Mouse (Mus musculus): ENCODE measurements around the gene Bglap.
"Not testable (repeated sequence)": the region's sequence is repeated elsewhere in the genome, so short reads cannot be mapped to it uniquely, and the experiment has no call there.

The Bglap gene

DNA sequence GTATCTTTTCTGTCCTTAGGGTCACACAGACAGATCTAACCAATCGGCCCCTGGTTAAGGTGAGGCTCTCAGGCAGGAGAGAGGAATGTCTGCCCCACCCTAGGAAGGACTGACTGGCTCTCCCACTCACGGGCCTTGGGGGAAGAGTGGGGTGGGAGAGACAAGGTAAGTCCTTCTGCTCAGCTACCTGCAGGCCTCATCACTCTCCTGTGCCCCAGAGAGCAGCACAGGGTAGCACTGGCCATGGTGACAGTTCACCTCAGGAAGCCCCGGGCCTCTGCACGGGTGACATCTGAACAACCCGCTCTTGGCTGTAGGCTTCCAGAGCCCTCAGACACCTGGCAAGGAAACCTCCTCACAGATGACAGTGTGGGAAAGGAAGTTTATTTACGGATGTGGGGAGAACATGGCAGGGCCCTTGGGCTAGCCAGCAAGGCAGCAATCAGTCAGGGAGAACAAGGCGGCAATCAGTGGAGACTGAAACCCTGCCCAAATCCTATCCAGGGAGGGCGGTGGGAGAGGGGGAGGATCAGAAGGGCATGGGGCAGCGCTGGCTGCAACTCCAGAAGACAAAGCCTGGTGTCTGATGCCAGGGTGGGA, 9.6 kb upstream of the Bglap start:
- DNase-seq (ENCODE audit: low spot score in 2 of 2) = peak in 1 of 2 experiments; percentile 51

DNA sequence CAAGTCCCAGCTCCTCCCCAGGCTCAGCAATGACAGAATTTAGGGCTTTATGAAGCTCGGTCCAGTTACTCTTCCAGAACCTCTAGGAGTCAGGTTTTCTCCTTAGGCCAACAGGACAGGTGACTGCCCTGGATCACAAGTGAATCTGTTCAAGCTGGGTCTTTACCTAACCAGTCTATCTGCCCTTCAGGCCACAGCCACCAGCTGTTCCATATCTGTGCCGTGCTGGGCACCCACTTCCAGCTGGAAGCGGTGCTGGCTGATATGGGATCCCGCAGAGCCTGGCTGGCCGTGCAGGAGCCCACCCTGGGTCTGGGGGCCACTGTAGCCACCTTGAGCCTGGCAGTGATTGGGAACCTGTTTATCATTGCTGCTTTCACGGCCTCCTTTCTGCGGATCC, 1.9 kb downstream of the Bglap start:
- not testable (repeated sequence) for DNase-seq (ENCODE audit: low spot score in 2 of 2)

DNA sequence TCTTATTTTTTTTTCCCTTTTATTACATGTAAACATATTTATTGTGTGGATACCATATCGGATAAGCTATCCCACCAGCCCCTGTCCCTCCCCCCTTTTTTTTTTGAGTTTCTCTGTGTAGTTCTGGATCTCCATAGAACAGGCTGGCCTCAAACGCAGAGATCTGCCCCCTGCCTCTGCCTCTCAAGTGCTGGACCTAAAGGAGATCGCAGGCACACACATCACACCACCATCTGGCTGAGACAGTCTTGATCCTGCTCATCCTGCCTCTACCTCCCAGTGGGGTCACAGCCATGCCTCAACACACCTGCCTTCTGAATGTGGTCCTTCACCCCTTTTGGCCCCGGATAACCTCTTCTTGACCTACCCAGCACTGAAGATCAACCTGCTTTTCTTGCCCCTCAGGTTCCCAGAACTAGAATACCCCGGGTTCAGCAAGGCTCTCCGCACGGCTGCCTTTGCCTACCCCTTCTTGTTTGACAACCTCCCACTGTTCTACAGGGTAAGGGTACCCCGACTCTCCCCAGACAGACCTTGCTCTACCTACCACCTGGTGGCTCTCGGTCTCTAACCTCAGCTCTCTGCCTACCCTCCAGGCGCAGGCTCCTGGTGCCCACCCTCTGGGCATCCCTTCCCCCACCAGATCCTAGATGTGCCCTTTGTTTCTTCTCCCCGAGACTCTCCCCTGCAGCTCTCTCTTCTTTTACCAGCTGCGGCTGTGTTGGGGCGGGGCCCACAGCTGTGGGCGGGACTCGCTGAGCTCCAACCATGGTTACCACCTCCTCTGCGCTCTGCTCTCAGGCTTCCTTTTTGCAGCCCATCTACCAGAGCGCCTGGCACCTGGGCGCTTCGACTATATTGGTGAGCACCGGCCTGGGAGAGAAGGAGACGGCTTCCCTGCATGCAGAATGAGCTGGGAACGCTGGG, 2.6 kb downstream of the Bglap start:
- DNase-seq (ENCODE audit: low spot score in 2 of 2) = not testable (repeated sequence)

DNA sequence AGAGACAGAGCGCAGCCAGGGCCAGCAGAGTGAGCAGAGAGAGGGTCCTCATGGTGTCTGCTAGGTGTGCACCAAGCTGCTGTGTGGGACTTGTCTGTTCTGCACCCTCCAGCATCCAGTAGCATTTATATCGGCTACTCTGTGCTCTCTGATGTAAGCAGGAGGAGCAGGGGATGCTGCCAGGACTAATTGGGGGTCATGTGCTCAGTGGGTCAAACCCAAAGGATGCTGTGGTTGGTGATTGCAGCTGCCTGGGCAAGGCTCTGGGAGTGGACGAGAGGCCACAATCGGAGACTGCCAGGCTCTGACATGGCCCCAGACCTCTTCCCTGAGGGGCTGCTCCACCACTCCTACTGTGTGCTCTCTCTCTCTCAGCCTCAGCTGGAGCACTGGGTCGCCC, 5.7 kb downstream of the Bglap start, which contains the start of gene Bglap2:
TSS of gene Bglap2 (minus strand) at position 101 of the 400 bp plus-strand sequence.
- not testable (repeated sequence) for DNase-seq (ENCODE audit: low spot score in 2 of 2)

DNA sequence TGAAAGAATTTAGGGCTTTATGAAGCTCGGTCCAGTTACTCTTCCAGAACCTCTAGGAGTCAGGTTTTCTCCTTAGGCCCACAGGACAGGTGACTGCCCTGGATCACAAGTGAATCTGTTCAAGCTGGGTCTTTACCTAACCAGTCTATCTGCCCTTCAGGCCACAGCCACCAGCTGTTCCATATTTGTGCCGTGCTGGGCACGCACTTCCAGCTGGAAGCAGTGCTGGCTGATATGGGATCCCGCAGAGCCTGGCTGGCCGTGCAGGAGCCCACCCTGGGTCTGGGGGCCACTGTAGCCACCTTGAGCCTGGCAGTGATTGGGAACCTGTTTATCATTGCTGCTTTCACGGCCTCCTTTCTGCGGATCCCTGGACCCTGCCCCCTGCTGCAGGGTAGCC, 7.6 kb downstream of the Bglap start:
- DNase-seq (ENCODE audit: low spot score in 2 of 2) = not testable (repeated sequence)

DNA sequence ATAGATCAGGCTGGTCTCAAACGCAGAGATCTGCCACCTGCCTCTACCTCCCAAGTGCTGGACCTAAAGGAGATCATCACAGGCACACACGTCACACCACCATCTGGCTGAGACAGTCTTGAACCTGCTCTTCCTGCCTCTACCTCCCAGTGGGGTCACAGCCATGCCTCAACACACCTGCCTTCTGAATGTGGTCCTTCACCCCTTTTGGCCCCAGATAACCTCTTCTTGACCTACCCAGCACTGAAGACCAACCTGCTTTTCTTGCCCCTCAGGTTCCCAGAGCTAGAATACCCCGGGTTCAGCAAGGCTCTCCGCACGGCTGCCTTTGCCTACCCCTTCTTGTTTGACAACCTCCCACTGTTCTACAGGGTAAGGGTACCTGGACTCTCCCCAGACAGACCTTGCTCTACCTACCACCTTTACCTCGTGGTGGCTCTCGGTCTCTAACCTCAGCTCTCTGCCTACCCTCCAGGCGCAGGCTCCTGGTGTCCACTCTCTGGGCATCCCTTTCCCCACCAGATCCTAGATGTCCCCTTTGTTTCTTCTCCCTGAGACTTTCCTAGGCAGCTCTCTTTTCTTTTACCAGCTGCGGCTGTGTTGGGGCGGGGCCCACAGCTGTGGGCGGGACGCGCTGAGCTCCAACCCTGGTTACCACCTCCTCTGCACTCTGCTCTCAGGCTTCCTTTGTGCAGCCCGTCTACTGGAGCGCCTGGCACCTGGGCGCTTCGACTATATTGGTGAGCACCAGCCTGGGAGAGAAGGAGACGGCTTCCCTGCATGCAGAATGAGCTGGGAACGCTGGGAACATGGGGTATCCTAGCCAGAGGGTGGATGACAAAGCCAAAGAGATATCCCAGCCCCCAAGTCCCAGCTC, 8.3 kb downstream of the Bglap start:
- DNase-seq (ENCODE audit: low spot score in 2 of 2) = peak in 1 of 2 experiments; percentile 54

DNA sequence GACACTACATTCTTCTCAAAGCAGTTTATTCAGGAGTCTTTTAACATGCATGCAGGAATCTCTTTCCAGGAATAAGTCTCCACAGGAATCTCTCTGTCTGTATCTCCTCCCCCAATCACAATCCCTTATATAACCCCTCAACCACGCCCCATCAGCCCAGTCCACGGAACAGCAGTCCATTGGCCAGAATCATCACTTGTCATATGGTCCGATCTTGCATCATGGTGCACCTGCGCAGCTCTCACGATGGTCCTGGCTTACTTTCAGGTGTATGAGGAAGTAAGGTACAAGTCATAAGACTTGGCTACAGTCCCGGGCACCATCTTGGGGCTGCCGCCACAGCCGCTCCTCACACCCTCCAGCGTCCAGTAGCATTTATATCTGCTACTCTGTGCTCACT, 11.6 kb downstream of the Bglap start, which contains the start of gene Bglap3:
TSS of gene Bglap3 (minus strand) at position 101 of the 400 bp plus-strand sequence.
- peak in 1 of 2 experiments; percentile 22 for DNase-seq (ENCODE audit: low spot score in 2 of 2)

DNA sequence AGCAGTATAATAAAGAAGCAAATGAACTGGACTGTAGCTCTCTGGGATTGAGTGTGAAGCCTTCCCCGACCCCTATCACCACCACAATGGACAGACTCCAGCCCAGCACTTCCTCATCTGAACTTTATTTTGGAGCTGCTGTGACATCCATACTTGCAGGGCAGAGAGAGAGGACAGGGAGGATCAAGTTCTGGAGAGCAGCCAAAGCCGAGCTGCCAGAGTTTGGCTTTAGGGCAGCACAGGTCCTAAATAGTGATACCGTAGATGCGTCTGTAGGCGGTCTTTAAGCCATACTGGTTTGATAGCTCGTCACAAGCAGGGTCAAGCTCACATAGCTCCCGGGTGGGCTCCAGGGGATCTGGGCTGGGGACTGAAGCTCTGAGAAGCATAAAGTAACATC, 15.8 kb downstream of the Bglap start:
- DNase-seq (ENCODE audit: low spot score in 2 of 2) = not testable (repeated sequence)

DNA sequence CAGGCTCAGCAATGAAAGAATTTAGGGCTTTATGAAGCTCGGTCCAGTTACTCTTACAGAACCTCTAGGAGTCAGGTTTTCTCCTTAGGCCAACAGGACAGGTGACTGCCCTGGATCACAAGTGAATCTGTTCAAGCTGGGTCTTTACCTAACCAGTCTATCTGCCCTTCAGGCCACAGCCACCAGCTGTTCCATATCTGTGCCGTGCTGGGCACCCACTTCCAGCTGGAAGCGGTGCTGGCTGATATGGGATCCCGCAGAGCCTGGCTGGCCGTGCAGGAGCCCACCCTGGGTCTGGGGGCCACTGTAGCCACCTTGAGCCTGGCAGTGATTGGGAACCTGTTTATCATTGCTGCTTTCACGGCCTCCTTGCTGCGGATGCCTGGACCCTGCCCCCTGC, 16.7 kb downstream of the Bglap start:
- DNase-seq (ENCODE audit: low spot score in 2 of 2) = not testable (repeated sequence)

DNA sequence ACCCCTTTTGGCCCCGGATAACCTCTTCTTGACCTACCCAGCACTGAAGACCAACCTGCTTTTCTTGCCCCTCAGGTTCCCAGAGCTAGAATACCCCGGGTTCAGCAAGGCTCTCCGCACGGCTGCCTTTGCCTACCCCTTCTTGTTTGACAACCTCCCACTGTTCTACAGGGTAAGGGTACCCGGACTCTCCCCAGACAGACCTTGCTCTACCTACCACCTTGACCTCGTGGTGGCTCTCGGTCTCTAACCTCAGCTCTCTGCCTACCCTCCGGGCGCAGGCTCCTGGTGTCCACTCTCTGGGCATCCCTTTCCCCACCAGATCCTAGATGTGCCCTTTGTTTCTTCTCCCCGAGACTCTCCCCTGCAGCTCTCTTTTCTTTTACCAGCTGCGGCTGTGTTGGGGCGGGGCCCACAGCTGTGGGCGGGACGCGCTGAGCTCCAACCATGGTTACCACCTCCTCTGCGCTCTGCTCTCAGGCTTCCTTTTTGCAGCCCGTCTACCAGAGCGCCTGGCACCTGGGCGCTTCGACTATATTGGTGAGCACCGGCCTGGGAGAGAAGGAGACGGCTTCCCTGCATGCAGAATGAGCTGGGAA, 17.3 kb downstream of the Bglap start:
- DNase-seq (ENCODE audit: low spot score in 2 of 2) = peak in 1 of 2 experiments; percentile 42

DNA sequence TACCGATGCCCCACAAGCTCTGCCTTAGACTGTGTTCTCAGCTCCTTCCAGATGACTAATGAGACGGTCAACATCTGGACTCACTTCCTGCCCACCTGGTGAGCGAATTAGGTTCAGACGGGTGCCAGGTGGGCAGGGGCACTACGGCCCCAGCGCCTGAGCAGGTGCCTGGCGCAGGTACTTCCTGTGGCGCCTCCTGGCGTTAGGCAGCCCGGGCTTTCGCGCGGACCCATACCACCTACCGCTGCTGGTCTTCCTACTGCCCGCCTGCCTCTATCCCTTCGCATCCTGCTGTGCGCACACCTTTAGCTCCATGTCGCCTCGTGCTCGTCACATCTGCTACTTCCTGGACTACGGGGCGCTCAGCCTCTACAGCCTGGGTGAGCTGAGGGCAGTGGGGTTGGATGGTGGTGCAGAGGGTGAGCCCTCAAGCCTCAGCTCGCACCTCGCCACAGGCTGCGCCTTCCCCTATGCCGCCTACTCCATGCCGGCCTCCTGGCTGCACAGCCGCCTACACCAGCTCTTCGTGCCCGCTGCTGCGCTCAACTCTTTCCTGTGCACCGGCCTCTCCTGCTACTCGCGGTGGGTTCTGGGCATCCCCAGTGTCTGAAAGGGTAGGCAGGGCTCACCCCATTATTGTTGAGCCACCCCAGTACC, 18.4 kb downstream of the Bglap start:
- no peak for DNase-seq (ENCODE audit: low spot score in 2 of 2)

DNA sequence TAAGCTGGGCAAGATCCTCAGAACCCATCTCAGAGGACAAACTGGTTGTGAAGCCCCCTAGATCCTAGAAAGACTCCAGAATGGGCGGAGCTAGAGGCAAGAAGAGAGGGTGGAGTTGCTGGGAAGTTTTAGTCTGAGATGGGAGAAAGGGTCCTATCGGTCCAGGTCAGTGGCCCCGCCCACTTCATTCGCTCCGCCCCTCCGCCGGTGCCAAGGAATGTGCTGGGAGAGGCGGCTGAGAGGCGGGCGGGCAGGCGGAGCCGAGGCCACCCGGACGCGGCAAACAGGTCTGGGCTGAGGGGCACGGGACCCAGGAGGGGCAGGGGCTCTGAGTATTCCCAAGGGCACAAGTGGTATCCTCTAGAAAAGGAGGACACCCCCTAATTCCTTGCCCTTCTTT, 19.9 kb downstream of the Bglap start, which contains the start of gene Paqr6:
TSS of gene Paqr6 (plus strand) at position 248 of the 400 bp plus-strand sequence.
- peak; percentile 79 to 90 for DNase-seq (ENCODE audit: low spot score in 2 of 2)

DNA sequence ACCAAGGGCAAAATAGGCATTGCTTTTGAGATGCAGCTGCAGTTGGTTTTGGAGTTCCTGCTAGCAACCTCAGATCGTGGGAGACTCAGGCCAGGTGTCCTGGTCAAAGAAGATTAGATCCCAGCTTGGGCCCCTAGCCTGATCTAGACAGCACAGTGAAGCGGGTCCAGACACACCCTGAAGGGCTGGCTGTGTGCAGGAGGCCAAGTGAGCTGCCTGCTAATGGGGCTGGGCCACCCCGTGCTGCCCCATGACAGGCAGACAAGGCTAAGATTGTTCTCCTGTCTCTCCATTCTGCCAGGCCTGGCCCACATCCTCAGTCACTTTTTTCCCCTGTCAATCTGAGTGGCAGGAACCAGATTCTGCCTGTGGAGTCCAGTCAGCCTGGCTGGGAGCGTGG, 20.6 kb downstream of the Bglap start:
- no peak for DNase-seq (ENCODE audit: low spot score in 2 of 2)

DNA sequence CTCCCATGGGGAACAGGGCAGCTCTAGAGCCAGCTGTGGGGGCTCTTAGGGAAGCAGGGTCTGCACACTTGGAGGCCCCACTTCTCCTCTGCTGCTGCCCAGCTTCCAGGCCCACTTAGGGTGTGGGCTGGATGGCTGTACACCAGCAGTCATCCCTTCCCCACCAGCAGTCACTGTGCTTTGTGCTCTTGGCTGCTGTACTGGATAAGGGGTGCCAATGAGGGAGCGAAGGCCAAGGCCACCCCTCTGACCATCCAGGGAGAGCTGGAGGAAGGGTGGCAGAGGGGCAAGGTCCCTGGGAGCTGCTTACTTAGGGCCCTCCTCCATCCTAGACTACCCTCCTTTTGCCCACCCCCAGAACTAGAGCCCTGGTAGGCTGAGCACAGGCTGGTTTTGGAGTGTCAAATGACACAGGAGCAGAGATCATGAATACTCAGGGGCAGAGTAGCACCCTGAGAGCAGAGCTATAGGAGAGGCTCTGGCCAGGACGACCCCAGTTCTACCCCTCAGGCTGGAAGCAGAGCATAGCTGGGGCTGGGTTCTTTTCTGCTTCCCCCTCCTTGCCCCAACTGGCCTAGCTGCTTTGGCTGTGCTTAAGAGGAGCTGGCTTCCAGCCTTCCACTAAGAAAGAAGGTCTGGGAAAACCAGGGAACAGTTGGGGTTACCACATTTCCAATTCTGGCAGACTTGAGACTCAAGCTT, 22.5 kb downstream of the Bglap start:
- DNase-seq (ENCODE audit: low spot score in 2 of 2) = no peak

DNA sequence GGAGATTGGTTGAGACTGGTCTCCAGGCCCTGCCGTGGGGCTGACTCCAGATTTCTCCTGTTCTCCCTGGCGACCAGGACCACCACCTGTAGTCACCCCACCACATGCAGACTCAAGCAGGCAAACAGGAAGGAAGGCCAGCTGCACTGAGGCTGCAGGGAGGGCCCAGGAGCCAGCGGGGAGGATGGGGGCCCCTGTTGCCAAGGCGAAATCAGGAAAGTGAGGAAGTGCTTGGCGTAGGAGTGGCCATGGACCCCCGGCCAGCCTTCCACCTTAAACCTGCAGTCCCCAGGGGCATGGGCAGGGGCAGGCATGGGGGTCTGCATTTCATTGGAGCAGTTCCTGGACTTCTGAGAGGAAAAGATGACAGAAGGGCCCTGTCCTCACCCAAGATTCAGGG, 23.2 kb downstream of the Bglap start:
- DNase-seq (ENCODE audit: low spot score in 2 of 2) = no peak

DNA sequence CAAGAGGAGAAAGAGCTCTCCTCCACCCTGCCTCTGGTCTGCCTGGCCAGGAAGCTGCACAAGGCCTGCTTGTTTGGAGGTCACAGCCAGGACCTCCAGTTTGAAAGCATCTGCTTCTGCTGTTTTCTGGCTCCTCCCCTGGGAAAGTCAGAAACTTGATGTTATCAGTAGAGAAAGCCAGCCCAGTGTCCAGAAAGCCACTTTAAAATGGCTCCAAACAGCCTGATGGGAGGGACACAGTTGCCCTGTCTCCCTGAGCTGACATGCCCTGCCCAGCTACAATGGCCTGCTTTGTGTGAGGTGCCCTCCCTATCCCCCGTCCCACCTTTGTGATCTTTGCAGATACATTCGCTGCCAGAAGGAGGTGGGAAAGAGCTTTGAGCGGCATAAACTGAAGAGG, 24.3 kb downstream of the Bglap start:
- no peak for DNase-seq (ENCODE audit: low spot score in 2 of 2)

DNA sequence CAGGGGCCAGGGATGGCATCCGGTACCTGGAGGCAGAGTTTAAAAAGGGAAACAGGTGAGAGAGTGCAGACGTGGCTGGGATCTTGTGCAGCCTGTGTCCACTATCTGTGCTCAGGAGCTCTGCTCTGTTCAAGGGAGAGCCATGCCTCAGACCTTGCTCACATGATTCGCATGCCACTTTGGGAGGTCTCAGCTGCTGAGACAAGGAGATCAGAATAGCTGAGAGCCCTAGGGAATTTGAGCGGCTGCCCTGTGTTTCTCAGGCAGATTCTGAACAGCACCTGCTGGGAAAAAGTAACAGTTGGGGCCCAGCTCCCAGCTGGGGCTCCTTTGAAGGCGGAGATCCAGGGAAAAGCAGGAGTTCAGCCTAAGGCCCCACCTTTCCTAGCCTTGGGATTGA, 24.7 kb downstream of the Bglap start:
- no peak for DNase-seq (ENCODE audit: low spot score in 2 of 2)

DNA sequence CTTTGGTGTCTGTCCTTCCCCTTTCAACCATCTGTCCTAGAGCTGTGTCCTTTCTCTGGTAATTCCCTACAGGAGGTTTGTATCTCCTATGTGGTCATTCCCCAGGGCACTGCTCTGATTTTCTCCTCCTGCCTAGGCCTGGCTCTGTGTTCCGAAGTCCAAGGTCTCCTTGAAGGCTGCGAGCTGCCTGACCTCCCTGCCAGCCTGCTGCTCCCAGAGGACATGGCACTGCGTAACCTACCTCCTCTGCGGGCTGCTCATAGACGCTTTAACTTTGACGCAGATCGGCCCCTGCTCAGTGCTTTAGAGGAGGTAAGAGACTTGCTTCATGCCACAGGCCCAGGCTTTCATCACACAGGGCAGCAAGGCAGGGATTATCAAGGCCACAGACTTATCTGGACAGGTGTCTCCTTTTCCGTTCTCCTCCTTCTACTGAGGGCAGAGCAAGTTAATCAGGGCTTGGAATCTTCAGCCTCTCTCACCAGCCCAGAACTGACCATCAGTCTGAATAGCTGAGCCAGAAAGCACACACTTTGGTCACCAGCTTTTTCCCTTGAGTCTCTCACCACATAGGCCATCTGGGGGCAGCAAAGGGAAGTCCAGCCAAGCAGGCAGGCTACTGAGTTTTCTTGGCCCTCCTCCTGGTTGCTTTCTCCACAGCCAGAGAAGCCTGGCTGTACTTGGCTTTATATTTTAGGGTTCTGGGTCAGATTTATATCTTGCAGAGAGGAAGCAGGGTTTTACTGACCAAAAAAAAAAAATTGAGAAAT, 29.7 kb downstream of the Bglap start:
- DNase-seq (ENCODE audit: low spot score in 2 of 2) = no peak

DNA sequence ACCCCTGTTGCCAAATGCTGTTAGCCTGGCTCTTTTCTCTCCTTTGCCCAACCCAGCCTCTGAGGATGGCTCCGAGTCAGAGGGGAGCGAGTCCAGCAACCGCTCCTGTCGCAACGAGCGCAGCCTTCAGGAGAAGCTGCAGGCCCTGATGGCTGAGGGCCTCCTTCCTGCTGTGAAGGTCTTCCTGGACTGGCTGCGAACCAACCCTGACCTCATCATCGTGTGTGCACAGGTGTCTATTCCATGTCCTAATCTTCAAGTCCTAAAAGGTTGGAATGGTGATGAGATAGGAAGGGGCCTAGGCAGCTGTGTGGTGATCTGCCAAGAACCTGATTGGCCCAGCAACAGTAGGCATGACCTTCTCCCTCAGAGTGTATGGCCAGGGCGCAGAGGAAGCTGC, 31.4 kb downstream of the Bglap start:
- no peak for DNase-seq (ENCODE audit: low spot score in 2 of 2)
